Mouse (Mus musculus) T-helper 1 cell (primary cell): ENCODE measurements around the gene Sltm.
"Not testable (repeated sequence)": the region's sequence is repeated elsewhere in the genome, so short reads cannot be mapped to it uniquely, and the experiment has no call there.

Experiments used
- in situ Hi-C: fragments of 300-600 bp; cut with MboI, MseI; formaldehyde crosslinking; loops from one replicate; pipeline ENCODE4 v1.15.1; 2025; ENCODE audit warnings: high pct_unique_total_duplicates

The Sltm gene

DNA sequence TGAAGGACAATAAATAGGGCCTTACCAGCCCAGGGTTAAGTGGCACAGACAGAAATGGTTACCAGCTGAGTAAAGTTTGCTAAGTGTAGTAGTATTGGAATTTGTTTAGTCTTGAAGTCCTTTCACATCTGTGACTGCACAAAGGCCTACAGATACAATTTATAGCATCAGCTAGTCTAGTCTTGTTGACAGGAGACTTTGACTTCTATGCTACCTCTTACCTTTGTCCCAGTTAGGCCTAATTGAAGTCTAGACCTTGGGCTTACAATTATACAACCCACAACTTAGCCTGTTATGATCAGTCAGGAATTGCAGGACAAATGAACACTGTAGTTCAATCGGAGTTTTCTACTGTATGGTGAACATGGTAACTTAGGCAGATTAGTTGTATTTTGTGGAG is 9.0 kb downstream of the Sltm start:
- in situ Hi-C loops: no loop called here

DNA sequence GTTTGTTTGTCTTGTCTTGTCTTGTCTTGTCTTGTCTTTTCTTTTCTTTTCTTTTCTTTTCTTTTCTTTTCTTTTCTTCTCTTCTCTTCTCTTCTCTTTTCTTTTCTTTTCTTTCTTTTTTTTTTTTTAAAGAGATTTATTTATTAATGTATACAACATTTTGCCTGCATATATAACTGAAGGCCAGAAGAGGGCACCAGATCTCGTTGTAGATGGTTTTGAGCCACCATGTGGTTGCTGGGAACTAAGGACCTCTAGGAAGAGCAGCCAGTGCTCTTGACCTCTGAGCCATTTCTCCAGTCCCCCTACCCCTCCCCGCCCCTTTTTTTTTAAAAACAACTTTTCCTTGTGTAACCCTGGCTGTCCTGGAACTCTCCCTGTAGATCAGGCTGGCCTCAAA is 9.7 kb downstream of the Sltm start:
- in situ Hi-C loops: not testable (repeated sequence)

- in situ Hi-C loops: no loop called here
Measured at GRCm38 (mm10) chr9:70555431-70555830, 12.9 kb downstream of the Sltm start.

DNA sequence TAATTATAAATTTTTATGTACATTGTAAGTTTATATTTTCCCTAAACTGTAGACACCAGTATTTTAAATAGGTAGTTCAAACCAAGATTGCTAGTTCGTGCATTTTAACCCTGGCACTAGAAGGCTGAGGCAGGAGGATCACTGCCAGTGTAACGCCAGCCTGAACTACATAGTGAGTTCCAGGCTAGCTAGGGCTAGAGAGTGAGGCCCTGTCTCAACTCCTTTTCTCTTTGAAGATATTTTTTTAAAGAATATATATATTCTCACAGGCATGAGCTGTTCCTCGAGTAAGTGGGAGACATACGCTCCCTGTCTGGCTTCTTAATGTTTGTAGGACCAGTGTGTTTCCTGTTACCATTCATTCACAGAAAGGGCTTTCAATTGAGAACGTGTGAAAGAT is 14.2 kb downstream of the Sltm start:
- in situ Hi-C loops: no loop called here

DNA sequence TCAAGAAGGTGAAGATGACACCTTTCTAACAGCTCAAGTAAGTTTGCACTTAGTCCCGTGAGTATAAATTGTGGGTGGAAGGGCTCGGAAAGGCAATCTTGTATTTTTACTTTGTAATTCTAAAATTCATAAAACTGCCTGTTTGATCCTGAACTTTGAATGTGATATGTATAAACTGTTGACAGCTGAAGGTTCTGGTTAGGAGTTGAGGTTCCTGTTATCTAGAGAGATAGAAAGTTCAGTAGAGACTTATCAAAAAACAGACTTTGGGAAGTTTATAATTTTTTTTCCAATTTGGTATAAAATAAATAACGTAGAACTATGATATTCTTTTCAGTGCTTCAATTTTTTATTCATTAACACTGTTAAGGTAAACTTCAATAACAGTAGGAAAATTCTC is 20.3 kb downstream of the Sltm start:
- in situ Hi-C loops: no loop called here

GRCm38 (mm10) chr9:70567651-70568050 is 25.1 kb downstream of the Sltm start:
- in situ Hi-C loops: no loop called here

- in situ Hi-C loops: no loop called here
Measured at GRCm38 (mm10) chr9:70570351-70570750, 27.8 kb downstream of the Sltm start.

GRCm38 (mm10) chr9:70578123-70578522 is 35.6 kb downstream of the Sltm start:
- in situ Hi-C loops: no loop called here

- in situ Hi-C loops: no loop called here
Measured at GRCm38 (mm10) chr9:70580956-70581355, 38.4 kb downstream of the Sltm start.

DNA sequence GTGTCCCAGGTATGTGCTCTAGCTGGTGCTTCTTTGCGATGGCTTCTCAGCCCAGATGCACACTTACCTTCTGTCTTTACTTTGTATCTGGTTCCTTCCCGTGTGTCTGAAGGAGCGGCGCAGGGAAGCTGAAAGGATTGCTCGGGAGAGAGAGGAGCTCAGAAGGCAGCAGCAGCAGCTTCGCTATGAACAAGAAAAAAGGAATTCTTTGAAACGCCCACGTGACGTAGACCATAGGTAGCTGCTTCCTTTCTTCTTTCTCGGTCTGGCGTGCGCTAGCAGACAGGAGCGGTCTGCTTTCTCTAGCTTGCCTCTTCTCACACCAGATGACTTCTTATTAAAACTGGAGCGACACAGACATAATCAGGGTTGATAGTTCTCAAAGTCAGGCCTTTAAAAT is 42.1 kb downstream of the Sltm start:
- in situ Hi-C loops: no loop called here

DNA sequence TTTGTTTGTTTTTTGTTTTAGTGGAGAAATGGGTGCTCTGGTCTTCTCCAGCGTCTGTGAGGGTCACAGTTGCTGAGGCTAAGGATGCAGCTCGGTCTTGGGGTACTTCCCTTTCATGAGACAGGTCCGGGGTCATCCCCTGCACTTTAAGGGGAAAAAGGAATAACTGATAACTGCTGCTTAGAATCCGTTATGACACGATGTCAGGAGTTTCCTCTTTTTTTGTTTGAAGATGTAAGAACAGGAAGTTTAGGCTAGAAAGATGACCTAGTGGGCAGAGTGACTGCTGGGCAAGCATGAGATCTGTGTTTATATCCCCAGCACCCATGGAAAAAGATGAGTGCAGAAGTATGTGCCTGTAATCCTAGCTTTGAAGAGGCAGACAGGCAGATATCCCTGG is 42.6 kb downstream of the Sltm start:
- in situ Hi-C loops: no loop called here

DNA sequence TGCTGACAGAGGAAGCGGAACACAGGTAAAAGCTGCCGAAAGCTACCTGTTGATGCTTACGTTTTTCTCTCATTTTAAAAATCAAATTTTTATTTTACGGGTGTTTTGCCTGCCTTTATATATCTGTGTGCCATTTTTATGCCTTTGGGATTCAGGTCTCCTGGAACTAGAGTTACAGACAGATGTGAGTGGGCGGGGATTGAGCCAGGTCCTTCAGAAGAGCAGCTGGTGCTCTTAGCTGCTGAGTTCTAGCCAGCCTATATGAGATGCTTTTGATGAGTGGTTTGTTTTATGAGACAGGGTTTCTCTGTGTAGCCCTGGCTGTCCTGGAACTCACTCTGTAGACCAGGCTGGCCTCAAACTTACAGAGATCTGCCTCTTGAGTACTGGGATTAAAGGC is 44.6 kb downstream of the Sltm start:
- in situ Hi-C loops: no loop called here

DNA sequence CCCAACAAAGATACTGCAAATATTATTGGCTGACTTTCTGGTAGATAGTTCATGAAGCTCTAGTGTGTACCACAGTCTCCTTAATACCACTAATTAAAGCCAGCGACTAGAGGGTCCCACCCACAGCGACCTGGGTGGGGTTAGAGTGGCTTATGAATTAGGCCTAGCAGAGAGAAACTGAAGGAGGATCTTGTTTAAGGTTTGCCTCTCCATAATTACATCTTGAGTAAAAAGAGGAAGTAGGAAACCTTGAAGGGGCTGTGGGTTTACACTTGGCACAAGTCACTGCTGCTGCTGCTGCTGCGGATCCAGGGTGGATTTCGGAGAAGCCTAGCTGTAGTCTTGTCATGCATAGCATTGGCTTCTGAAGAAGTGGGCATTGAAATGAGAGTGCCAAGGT is 48.2 kb downstream of the Sltm start:
- in situ Hi-C loops: no loop called here

DNA sequence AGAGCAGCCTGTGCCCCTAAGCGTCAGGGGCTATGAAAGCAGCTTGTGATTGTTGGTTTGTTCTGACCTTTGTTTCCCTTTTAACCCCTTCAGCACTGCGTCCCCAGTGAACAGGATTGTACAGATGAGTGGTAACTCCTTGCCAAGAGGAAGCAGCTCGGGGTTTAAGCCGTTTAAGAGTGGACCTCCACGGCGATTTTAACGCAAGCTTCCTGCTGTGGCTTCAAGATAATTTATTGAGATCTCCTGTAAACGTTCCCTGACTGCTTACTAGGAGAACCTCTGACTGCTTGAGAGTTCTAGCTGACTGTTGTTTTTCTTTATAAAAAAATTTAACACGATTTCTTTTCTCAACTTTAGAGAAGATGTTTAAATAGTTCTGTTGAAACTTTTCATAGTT is 48.9 kb downstream of the Sltm start:
- in situ Hi-C loops: no loop called here

GRCm38 (mm10) chr9:70598271-70598670 is 55.7 kb downstream of the Sltm start:
- in situ Hi-C loops: no loop called here

GRCm38 (mm10) chr9:70602186-70602845 is 59.8 kb downstream of the Sltm start:
- in situ Hi-C loops: loop anchor here (5.0 kb wide), 1 partner anchor 40 kb away; no protein-coding TSS in a partner anchor

DNA sequence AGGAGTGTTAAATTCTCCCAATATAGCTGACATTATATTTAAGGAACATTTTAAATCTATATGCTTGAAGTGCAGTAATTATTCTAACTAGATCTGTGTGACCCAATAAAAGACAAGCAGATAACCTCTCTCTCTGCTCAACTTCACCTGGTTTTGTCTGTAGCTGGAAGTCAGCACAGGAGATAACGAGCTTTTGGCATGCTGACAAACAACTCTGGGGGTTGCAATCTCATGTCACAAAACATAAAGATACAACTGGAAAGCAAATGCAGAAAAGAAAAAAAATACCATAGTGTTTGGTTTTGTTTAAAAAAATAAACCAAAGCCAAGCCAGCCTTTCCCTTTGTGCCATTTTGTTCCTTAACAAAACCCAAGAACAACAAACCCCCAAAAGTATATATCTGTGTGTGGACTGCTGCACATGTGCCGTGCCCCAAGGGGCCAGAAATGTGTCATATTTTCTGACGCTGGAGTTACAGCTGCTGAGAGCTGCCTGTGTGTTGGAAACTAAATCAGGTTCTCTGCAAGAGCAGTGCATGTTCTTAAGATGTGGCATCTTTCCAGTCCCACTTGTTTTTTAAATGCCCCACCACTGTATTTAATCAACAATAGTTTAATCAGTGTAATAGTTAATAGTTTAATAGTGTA is 68.6 kb downstream of the Sltm start:
- in situ Hi-C loops: no loop called here

- in situ Hi-C loops: no loop called here
Measured at GRCm38 (mm10) chr9:70629711-70630110, 87.2 kb downstream of the Sltm start.

GRCm38 (mm10) chr9:70631665-70632064 is 89.1 kb downstream of the Sltm start:
- in situ Hi-C loops: no loop called here

- in situ Hi-C loops: no loop called here
Measured at GRCm38 (mm10) chr9:70636748-70637147, 94.2 kb downstream of the Sltm start.
